In the genomic region with DNA sequence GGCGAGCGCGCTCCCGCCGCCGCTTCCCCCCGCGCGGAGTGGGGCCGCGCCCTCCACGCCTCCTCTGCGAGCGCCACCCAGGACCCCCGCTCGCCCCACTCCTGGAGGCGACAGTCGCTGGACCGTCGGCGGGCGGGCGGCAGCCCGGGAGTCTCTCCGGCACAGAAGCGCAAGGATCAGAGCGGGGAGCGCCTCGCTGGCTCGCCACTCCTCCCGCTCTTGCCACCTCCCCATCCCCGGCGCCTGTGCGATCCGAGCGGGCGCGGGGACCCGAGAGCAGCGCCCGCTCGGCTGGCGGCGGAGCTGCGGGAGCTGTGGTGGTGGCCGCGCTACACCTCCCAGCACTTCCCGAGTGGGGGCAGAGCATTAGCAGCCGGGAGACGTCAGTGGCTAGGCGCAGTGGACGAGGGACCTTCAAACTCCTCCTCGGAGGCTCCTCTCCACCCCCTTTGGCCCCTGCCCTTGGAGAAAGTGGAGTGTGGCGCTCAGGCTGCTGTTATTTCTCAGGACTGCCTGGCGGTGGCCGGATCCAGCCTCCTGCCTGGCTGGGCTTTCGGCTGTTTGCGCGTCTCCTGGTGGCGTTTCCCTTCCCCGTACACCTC, we compare ENCODE assay signal across 8 mouse cellular contexts. TPM values are rescaled to one million over a fixed set of nuclear protein-coding genes. Genes with fewer than 3 reads are reported as not detected.
DNase-seq lines count a peak whose midpoint lies in the region; ATAC-seq lines count a peak whose summit lies in the region.

TSS of gene Unc5c (plus strand) at position 113 of the 602 bp plus-strand sequence.

- H3K4me3 ChIP-seq in hindbrain, embryonic 10.5 days: peak within 1 kb of the TSS; percentile 81
- peak within 1 kb of the TSS; percentile 76 for H3K4me3 ChIP-seq in lung, embryonic 16.5 days (ENCODE audit: low read length)

- H3K27me3 ChIP-seq in hindbrain, embryonic 10.5 days (ENCODE audit: insufficient read depth, poor library complexity, severe bottlenecking): peaks cover 54% of the 10 kb centered on the region
- H3K27me3 ChIP-seq in lung, embryonic 16.5 days (ENCODE audit: control insufficient read depth, insufficient read depth, low read depth, low read length): peaks cover 3% of the 10 kb centered on the region

- H3K4me1 ChIP-seq in hindbrain, embryonic 10.5 days (replicated peaks): peaks cover 59% of the 10 kb centered on the region
- 0 out of 2 replicates have a peak, but pooled peaks cover 4% of the 10 kb centered on the region for H3K4me1 ChIP-seq in lung, embryonic 16.5 days (replicated peaks; ENCODE audit: control insufficient read depth, insufficient read depth, low read length)

- under 1% methylated on average over 61 of the region's 61 CpGs for WGBS in hindbrain, embryonic 10.5 days
- 0% methylated on average over 41 of the region's 61 CpGs for WGBS in lung, embryonic 16.5 days

- no peaks in the 10 kb centered on the region for H3K36me3 ChIP-seq in hindbrain, embryonic 10.5 days
- no peaks in the 10 kb centered on the region for H3K36me3 ChIP-seq in lung, embryonic 16.5 days (ENCODE audit: control insufficient read depth, insufficient read depth, low read length)

- H3K4me2 ChIP-seq in lung, embryonic 16.5 days (ENCODE audit: low read depth, low read length): peak within 1 kb of the TSS; percentile 89

- DNase-seq in adrenal gland, adult (ENCODE audit: inconsistent age in 2 of 2, low spot score in 1 of 2): peak; percentile 83 to 94
- peak; percentile 91 to 94 for DNase-seq in cerebellum, postnatal 10 days
- peak; percentile 87 for DNase-seq in hindbrain, embryonic 10.5 days (ENCODE audit: low spot score)
- DNase-seq in layer of hippocampus, postnatal 10 days (ENCODE audit: low spot score in 2 of 2): peak; percentile 70 to 80
- peak; percentile 43 for DNase-seq in ovary, postnatal 14 days (ENCODE audit: low spot score)
- DNase-seq in natural killer cell, adult 2 months (ENCODE audit: low spot score in 2 of 2): no peak

- ATAC-seq in frontal cortex, adult (ENCODE audit: low TSS enrichment): peak; percentile 69
- ATAC-seq in lung, embryonic 16.5 days (ENCODE audit: low read depth): peak; percentile 96

- H3K9ac ChIP-seq in lung, embryonic 16.5 days (ENCODE audit: low read length): peak within 1 kb of the TSS; percentile 67

- H3K27ac ChIP-seq in hindbrain, embryonic 10.5 days: peak within 1 kb of the TSS; percentile 94
- peak within 1 kb of the TSS; percentile 89 for H3K27ac ChIP-seq in lung, embryonic 16.5 days (ENCODE audit: low read length)

- no peaks in the 10 kb centered on the region for H3K9me3 ChIP-seq in hindbrain, embryonic 10.5 days
- H3K9me3 ChIP-seq in lung, embryonic 16.5 days (ENCODE audit: control insufficient read depth, low read length): no peaks in the 10 kb centered on the region

RNA-seq across cellular contexts. Expression of gene Unc5c, which starts in this region (rescaled TPM):
- 7.8 and 13.1 TPM in 2 replicates for polyA plus RNA-seq in hindbrain, embryonic 10.5 days (2016; fragmentation: Nextera tagmentation; extraction: Ambion mirVana)
- 10 to 100 TPM; 37.1 to 37.7 TPM for total RNA-seq in layer of hippocampus, postnatal 10 days (2021)
- 11.7 and 16.6 TPM in 2 replicates for polyA plus RNA-seq in lung, embryonic 16.5 days (2015; fragmentation: Nextera tagmentation; extraction: Ambion mirVana)

Comparison
In these comparisons a context has a peak if more than half of its experiments do, and no peak if none do; other contexts are left out.
1. DNase-seq: peak in adrenal gland, adult (2 of 2), cerebellum, postnatal 10 days (2 of 2), hindbrain, embryonic 10.5 days (single experiment), layer of hippocampus, postnatal 10 days (2 of 2) and ovary, postnatal 14 days (single experiment); none in natural killer cell, adult 2 months (0 of 2).